Mouse (Mus musculus) urinary bladder, postnatal 4 days (tissue): Measurements from ENCODE around the gene Gm5150.
"Not testable (repeated sequence)": the region's sequence is repeated elsewhere in the genome, so short reads cannot be mapped to it uniquely, and the experiment has no call there.

ENCODE experiments used
- DNase-seq, 2 experiments: peaks; one replicate each; pipeline ENCODE4 v3.0.0; 2021 to 2022; ENCODE audit warnings: low spot score in 2 of 2

The Gm5150 gene

DNA sequence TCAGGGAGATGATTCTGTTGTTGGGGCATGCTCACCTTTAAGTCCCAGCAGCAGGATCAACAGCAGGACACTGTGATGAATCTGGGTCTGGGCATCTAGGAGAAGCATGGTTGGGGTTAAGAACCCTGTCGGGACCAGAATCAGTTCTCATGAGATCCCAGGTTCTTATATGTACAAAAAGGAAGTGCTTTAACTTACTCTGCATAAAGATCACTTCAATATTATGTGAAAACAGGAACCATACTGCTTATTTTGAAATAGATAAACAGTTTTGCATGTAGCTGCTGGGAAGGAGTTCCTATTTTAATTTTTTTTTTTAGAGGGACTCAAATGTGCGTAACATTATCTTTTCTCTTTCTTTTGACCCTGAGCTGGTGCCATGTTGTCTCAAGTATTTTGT, at the start of gene Gm5150:
Gene Gm5150 (minus strand): TSS at position 223 of the 400 bp plus-strand sequence.
- DNase-seq: no peak

DNA sequence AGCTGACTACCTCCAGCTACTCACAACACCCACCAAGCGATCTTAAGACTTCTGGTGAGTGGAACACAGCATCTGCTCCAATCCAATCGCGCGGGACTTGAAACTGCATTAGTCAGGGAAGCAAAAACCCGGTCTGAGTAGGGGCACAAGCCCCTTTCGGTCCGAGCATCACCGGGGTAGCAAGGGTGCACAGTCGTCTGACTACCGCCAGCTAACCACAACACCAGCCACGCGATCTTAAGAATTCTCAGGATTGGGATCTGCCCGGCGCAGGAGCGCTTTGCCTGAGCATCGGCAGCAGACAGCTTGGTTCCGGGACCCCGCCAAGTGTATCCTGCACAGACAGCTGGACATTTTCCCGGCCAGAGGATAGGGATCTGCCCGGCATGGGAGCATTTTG, 45.5 kb upstream of the Gm5150 start:
- DNase-seq: not testable (repeated sequence)

DNA sequence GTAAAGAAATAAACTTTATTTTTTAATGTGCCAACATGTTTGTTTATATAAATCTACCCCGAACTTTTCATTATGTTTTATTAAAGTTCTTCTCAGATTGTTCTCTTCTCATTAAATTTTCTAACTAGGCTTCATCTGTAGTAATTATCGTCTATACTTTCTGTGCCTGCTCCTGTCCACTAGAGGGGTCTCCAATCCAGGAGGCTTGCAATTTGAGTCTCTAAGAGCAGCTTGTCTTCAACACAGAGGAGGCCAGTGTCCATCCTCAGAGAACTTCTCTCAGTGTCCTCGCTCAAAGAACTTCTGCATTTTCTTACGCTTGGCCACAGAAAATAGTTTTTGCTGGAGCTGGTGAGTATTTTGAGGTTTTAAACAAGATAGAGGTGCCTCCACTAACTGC, 41.1 kb upstream of the Gm5150 start:
- DNase-seq: no peak

DNA sequence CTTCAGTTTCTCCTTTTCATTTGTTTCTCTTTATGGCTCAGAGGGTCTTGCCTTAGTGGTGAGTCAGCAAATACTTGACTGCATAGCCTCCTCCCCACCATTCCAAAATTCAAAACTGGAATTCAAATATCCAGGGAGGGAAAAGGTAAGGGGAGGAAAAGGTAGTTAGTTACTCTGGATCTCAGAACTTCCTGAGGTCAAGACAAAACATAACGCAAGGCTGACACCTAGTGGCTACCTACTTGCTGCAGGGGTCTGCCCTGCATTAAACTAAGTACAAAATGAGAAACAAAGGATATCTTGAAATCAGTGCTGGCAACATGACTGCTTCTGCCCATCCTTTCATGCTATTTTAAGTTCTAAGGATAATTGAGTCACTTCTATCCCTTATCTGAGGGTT, 37.1 kb upstream of the Gm5150 start:
- DNase-seq: no peak

DNA sequence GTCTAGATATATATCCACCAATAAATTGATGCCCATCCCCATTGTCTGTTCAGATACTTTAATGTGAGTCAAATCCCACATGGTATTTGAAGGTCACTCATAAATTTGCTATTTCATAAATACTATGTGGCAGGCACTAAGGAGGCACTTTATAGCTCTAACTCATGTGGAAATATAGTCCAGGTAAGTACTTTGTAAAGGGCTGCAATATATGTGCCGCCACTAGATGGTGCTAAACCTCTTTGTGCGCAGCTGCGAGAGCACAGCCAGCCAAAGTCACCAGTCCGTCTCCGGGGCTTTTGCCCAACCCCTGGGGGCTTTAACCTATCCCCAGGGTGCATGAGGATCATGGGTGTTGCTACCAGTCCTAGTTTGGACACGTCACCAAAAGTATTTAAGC, 18.8 kb upstream of the Gm5150 start:
- DNase-seq: not testable (repeated sequence)

DNA sequence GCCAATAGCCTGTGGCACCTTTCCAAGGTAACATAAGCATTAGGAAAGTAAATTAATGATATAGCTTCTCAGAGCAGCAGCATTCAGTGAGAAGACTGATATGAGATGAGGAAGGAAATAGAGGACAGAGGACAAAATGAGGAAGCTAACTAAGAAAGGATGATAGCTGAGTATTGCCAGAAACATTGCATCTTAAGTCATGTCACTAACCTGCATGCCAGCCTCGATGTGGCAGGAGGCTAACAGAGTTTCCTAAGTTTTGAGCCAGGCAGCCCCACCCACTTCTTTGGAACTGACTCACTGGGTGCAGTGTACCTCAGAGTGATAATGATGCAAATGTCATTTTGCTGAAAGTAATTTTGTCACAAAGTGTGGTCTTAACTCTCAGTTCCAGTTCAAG, 16.0 kb upstream of the Gm5150 start:
- no peak for DNase-seq

DNA sequence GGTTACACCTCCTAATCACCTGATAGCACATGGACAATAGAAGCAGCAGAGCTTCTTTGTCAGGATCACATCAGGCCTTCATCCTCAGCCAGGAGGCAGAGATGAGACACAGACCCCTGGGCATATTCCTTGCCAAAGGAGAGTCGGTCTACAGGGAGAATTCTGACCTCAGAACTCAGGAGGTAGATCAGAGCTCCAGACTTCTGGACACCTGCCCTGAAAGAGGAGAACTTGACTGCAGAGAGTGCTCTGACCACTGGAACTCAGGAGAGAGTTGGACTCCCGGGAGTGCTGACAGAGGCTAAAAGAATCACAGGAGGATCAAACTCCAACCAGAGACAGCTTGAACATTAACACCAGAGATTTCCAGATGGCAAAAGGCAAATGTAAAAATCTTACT, 8.2 kb upstream of the Gm5150 start:
- DNase-seq: not testable (repeated sequence)

DNA sequence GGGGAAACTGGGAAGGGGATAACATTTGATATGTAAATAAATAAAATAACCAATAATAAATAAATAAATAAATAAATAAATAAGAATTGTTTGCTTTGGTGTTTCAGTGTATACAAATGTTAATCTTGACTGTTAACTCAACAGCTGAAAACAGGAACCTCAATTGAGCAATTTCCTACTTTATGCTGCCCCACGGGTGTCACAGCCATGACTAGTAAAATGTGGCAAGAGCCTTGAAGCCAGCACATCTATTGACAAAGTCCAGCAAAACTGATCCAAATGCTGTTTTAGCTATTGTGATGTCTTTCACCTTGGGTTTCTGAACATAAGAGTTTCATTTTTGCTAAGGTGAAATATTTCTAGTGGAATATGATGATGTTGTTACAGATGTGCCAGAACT, 1.6 kb upstream of the Gm5150 start:
- no peak for DNase-seq

DNA sequence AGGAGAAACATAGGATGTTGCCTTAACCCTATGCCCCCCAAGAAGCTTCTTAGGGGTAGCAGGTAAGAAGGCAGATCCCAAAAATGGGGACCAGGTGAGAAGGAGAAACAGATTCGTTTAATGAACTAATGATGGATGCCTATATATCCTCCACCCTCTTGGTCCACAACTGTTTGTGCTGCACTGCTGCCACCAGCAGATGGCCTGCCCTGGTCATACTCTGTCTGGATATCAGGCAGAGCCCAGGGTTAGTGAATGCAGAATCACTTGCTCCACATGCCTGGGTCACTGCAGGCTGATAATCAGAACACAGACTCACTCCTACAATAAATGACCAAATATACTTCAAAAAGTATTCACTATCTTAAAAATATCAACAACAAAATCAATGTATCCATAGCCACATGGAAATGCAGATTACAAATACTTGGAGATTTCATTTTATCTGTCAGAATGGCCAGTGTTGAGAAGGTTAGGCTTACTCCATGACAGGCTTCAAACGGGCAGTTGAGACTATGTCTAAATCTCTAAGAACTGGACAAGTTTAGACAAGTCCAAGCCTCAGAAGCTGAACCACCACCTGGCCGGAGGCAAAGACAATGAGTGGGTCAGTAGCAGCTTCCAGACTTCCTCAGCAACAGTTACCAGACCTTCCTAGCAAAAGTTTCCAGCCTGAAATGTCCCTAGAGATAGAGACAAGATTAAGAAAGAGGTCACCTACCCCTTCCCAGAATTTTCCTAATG, 2.2 kb downstream of the Gm5150 start:
- DNase-seq: no peak

DNA sequence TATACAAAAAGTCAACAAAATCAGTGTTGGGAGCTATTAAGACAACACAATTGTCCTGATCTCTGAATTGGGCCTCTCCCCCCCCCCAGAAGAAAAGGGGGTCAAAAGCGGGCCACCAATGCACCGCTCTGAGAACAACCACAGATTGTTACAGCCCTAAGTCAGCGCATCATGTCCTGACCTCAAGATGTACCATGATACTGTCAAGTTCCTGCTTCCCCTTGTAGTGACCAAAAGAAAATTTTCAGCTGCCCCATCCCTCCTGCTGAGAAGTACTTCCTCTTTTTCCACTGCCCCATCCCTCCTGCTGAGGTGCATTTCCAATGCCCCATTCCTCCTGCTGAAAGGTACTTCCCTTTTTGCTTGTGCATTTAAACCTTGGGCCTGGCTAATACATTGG, 6.8 kb downstream of the Gm5150 start:
- DNase-seq: not testable (repeated sequence)

DNA sequence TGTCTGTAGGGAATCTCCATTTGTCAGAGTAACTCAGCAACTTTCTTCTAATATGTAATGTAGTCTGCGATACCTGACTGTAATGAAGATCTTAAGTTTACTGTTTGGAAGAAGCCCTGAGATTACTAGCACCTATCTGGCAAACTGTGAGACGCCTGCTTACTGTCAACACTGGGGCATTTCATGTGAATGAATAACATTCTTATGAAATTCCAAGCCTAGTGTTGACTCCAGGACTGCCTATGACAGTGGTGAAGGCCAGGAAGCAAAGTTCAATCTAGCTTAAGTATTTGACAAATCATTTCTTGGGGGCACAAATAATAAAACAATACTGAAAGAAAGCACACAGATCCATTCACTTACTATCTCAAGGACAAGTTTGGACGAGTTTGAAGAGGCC, 24.0 kb downstream of the Gm5150 start:
- DNase-seq: no peak

DNA sequence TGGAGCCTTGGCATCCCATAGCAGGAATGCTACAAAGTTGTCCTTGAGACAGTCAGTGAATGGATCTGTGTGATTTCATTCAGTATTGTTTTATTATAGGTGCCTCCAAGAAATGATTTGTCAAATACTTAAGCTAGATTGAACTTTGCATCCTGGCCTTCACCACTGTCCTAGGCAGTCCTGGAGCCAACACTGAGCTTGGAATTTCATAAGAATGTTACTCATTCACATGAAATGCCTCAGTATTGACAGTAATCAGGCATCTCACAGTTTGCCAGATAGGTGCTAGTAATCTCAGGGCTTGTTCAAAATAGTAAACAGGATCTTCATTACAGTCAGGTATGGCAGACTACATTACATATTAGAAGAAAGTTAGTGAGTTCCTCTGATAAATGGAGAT, 49.3 kb downstream of the Gm5150 start:
- no peak for DNase-seq
